Mouse (Mus musculus): ENCODE data around the gene Ubap1l.

- TF ChIP-seq CTCF (IDR thresholded peaks at IDR 0.05; ENCODE audit: low read depth, low read length), result no peak
- TF ChIP-seq POLR2A (IDR thresholded peaks at IDR 0.05; ENCODE audit: extremely low read depth, insufficient read depth, low read length), result no peak
Measured at GRCm38 (mm10) chr9:65417738-65418137, 56.9 kb downstream of the Ubap1l start.

Measured in liver, adult 2 months (tissue).